Mouse (Mus musculus): ENCODE measurements around the gene Aspa.

- TF ChIP-seq CTCF (IDR thresholded peaks at IDR 0.05; ENCODE audit: borderline replicate concordance, control insufficient read depth, extremely low read depth, insufficient read depth, low read length, poor library complexity) (no peak), POLR2A (IDR thresholded peaks at IDR 0.05; ENCODE audit: control insufficient read depth, extremely low read depth, insufficient read depth, low read length, poor library complexity) (no peak)
These were observed 5.2 kb downstream of the Aspa start for GRCm38 (mm10) chr11:73323906-73324830.
